In genomic region chr2:118895990-118896913, GRCm38 (mm10) we compare ENCODE assay signal across 8 mouse cellular contexts. TPM values are rescaled to one million over a fixed set of nuclear protein-coding genes. Genes with fewer than 3 reads are reported as not detected.
DNase-seq lines count a peak whose midpoint lies in the region; ATAC-seq lines count a peak whose summit lies in the region.

No protein-coding gene starts in this region.

- H3K36me3 ChIP-seq in kidney, embryonic 14.5 days (ENCODE audit: control insufficient read depth, insufficient read depth, low read length): no peaks in the 10 kb centered on the region

- H3K9me3 ChIP-seq in kidney, embryonic 14.5 days (ENCODE audit: control insufficient read depth, low read length): no peaks in the 10 kb centered on the region

- WGBS in kidney, embryonic 14.5 days: 2% methylated on average over 38 of the region's 38 CpGs

- H3K9ac ChIP-seq in kidney, embryonic 14.5 days (ENCODE audit: low read depth, low read length): peak overlapping the region; percentile 23; the same call in 1 of the 2 replicates

- H3K4me1 ChIP-seq in kidney, embryonic 14.5 days (ENCODE audit: control insufficient read depth, insufficient read depth, low read length): peaks cover 21% of the 10 kb centered on the region

- peak; percentile 33 for DNase-seq in urinary bladder, postnatal 14 days (ENCODE audit: low spot score)
- DNase-seq in urinary bladder, postnatal 10 days (ENCODE audit: low spot score): no peak
- peak; percentile 72 for DNase-seq in cerebellum, adult 9-11 months
- peak; percentile 55 for DNase-seq in heart, adult 8-10 months (ENCODE audit: low spot score)
- DNase-seq in lung, postnatal 10 days: peak; percentile 62
- peak; percentile 51 to 58 for DNase-seq in spleen, postnatal 36 days (ENCODE audit: low spot score in 2 of 2)
- DNase-seq in urinary bladder, postnatal 4 days (ENCODE audit: low spot score in 2 of 2): no peak

- no peak overlapping the region for H3K27ac ChIP-seq in kidney, embryonic 14.5 days (ENCODE audit: low read depth, low read length)

- H3K4me3 ChIP-seq in kidney, embryonic 14.5 days (ENCODE audit: low read length): peak overlapping the region; percentile 48

- ATAC-seq in kidney, embryonic 14.5 days (ENCODE audit: low FRiP score, low TSS enrichment): peak; percentile 15; the same call in 1 of the 2 replicates

- H3K27me3 ChIP-seq in kidney, embryonic 14.5 days (ENCODE audit: control insufficient read depth, insufficient read depth, low read length): peaks cover 74% of the 10 kb centered on the region

- H3K4me2 ChIP-seq in kidney, embryonic 14.5 days (replicated peaks; ENCODE audit: low read depth, low read length): peak overlapping the region; percentile 88

RNA-seq across cellular contexts. Expression of gene Bahd1, which starts 3.9 kb away (rescaled TPM):
- 10 to 100 TPM; 14.0 to 21.2 (median 15.9) TPM for total RNA-seq in heart, adult 8-10 months (2022)
- 1.2 and 2.3 TPM in 2 replicates for polyA plus RNA-seq in kidney, embryonic 14.5 days (2014; fragmentation: Nextera tagmentation; extraction: Ambion mirVana)

RNA-seq across cellular contexts. Expression of gene Chst14, which starts 30.0 kb away (rescaled TPM):
- total RNA-seq in heart, adult 8-10 months (2022): 1 to 10 TPM; 5.7 to 9.2 (median 8.4) TPM
- 27.1 and 31.8 TPM in 2 replicates for polyA plus RNA-seq in kidney, embryonic 14.5 days (2014; fragmentation: Nextera tagmentation; extraction: Ambion mirVana)

RNA-seq across cellular contexts. Expression of gene Ivd, which starts 34.5 kb away (rescaled TPM):
- total RNA-seq in heart, adult 8-10 months (2022): 100 to 1,000 TPM; 383 to 490 (median 481) TPM
- 55.8 and 63.1 TPM in 2 replicates for polyA plus RNA-seq in kidney, embryonic 14.5 days (2014; fragmentation: Nextera tagmentation; extraction: Ambion mirVana)

Comparison
In these comparisons a context has a peak if more than half of its experiments do, and no peak if none do; other contexts are left out.
1. DNase-seq: peak in urinary bladder, postnatal 14 days (single experiment), cerebellum, adult 9-11 months (single experiment), heart, adult 8-10 months (single experiment), lung, postnatal 10 days (single experiment) and spleen, postnatal 36 days (2 of 2); none in urinary bladder, postnatal 10 days (single experiment) and urinary bladder, postnatal 4 days (0 of 2).